Mouse (Mus musculus) forebrain, embryonic 13.5 days (tissue): ENCODE measurements at regions not wholly inside any gene's neighbourhood (a gene's known extent, or its start where the extent isn't known, plus 50 kb on each side); places are given as distances from the start of the nearest gene placed in this dataset.

Experiments
- ATAC-seq: fragments of 200-750 bp; cut with Nextera tagmentation; 2 replicates; pipeline ENCODE4 v1.8.0; 2017
- H3K27ac ChIP-seq: fragments of 300-500 bp; sonication (generic); 2 replicates; pipeline ENCODE4 v1.5.1; 2015; ENCODE audit warnings: inconsistent platforms, mild to moderate bottlenecking, moderate library complexity
- H3K27me3 ChIP-seq: fragments of 300-500 bp; sonication (generic); 2 replicates; pipeline ENCODE4 v1.6.1; 2015; ENCODE audit warnings: mild to moderate bottlenecking, inconsistent platforms
- H3K36me3 ChIP-seq: fragments of 300-500 bp; sonication (generic); 2 replicates; pipeline ENCODE4 v1.6.1; 2015; ENCODE audit warnings: mild to moderate bottlenecking, inconsistent platforms; ENCODE audit not compliant: poor library complexity, severe bottlenecking
- H3K4me1 ChIP-seq: fragments of 300-500 bp; sonication (generic); 2 replicates; pipeline ENCODE4 v1.6.1; 2015; ENCODE audit warnings: inconsistent platforms
- H3K4me2 ChIP-seq: fragments of 300-500 bp; sonication (generic); 2 replicates; pipeline ENCODE4 v1.6.1; 2015; ENCODE audit warnings: inconsistent platforms, mild to moderate bottlenecking, moderate library complexity
- H3K4me3 ChIP-seq: fragments of 300-500 bp; sonication (generic); 2 replicates; pipeline ENCODE4 v1.5.1; 2015; ENCODE audit warnings: mild to moderate bottlenecking, inconsistent platforms
- H3K9ac ChIP-seq: fragments of 300-500 bp; sonication (generic); 2 replicates; pipeline ENCODE4 v1.6.1; 2015; ENCODE audit warnings: mild to moderate bottlenecking, inconsistent platforms
- H3K9me3 ChIP-seq: fragments of 300-500 bp; sonication (generic); replicated peaks from 2 replicates; pipeline ENCODE4 v1.6.1; 2016; ENCODE audit warnings: inconsistent platforms
- WGBS: fragments of 180-500 bp; shearing (Covaris S2); methylation state at CpG from one replicate; pipeline ENCODE4 v1.1.7; 2015; 5-methylcytosine and 5-hydroxymethylcytosine counted together

DNA sequence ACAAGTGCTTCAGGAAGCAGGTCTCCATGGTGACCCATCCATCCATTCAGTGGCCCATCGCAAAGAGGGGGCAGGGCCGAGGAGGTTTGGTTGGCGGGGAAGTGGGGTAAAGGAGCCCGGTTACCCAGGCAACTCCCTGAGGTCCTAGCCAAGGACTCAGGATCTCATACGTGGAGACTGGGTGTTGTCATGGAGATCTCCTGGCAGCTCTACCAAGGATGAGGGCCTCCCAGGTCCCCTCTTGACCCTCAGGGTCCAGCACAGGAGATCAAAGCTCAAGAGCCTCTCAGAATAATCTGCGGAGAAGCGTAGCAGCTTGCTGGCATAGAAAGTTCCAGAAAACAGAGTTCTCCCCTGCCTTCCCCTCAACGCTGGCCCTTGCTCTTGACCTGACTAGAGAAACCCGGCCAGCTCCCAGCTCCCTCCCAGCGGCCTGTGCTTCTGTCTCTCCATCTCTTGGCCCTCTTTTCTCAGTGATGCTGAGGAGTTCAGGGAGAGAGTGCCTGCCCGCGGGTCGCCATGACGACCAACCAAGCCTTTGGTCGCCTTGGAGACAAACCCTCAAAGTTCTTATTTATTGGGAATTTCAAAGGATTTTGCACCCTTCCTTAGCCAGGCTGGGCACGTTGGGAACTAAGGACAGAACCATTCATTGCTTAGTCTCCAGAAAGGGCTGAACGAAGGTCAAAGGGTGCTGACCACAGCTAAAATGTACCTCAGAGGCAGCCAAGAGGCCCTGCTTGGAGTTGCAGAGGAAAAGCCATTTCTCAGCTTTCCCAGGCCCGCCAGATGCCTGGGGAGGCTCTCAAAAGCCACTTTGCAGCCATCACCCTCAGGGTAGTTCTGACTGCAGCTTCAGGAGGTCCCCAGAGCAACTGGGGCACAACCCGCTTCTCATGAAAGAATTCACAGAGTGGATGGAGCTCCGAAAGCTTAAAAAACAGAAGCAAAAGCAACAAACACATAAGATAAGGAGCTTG lies 60.0 kb downstream of the Ubiad1 start:
- no peak overlapping the region for H3K4me3 ChIP-seq
- no peaks in the 10 kb centered on the region for H3K36me3 ChIP-seq
- no peak overlapping the region for H3K9ac ChIP-seq
- no peaks in the 10 kb centered on the region for H3K9me3 ChIP-seq
- peaks cover 32% of the 10 kb centered on the region for H3K4me1 ChIP-seq
- H3K4me2 ChIP-seq, result peak overlapping the region; percentile 21
- H3K27me3 ChIP-seq, result no peaks in the 10 kb centered on the region
- peak; percentile 93 for ATAC-seq
- peak overlapping the region; percentile 87 for H3K27ac ChIP-seq
- WGBS, result 9% methylated on average over 20 of the region's 20 CpGs

DNA sequence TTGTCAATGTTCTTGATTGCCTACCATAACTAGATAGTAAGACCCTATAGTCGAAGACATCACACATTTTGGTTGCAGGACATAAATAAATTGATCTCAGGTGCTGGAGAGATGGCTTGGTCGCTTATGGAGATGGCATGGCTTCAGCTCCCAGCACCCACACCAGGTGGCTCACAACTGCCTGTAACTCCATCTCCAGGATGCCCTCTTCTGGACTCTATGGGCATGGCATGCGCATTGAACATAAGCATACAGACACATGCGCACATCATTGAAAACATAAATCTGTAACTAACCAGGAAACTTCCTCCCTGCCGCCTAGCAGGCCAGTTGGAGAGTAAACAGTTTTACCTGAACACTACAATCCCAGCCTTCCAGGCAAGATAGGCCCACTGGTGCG lies 64.0 kb downstream of the Ubiad1 start:
- ATAC-seq, result no peak
- no peak overlapping the region for H3K4me2 ChIP-seq
- no peaks in the 10 kb centered on the region for H3K36me3 ChIP-seq
- peaks cover 60% of the 10 kb centered on the region for H3K4me1 ChIP-seq
- H3K27ac ChIP-seq, result no peak overlapping the region
- no peak overlapping the region for H3K9ac ChIP-seq
- no peak overlapping the region for H3K4me3 ChIP-seq
- 93% methylated on average over 6 of the region's 6 CpGs for WGBS
- H3K9me3 ChIP-seq, result no peaks in the 10 kb centered on the region
- no peaks in the 10 kb centered on the region for H3K27me3 ChIP-seq

DNA sequence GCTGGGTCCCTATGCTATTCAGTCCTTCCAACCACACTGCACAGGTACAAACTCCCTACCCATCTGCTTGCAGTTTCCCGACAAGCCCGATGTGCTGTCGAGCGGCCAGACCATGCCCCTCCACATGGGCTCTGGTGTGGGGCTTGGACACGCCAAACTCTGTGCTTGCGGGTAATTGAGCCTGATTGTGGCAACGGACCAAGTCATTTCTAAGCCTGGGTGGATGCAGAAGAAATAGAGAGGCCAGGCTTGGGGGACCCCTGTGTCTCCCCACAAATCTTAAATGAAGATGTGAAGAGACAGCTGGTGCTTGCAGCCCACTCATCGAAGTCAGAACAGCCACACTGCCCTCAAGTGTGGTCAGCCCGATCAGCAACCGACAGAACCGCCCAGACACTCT lies 66.1 kb downstream of the Ubiad1 start:
- H3K36me3 ChIP-seq, result no peaks in the 10 kb centered on the region
- no peak; the same call in 1 of the 2 replicates for ATAC-seq
- H3K27me3 ChIP-seq, result no peaks in the 10 kb centered on the region
- H3K4me3 ChIP-seq, result no peak overlapping the region
- H3K9ac ChIP-seq, result no peak overlapping the region
- H3K4me2 ChIP-seq, result no peak overlapping the region
- no peaks in the 10 kb centered on the region for H3K9me3 ChIP-seq
- 73% methylated on average over 11 of the region's 11 CpGs for WGBS
- no peak overlapping the region for H3K27ac ChIP-seq
- H3K4me1 ChIP-seq, result peaks cover 42% of the 10 kb centered on the region

DNA sequence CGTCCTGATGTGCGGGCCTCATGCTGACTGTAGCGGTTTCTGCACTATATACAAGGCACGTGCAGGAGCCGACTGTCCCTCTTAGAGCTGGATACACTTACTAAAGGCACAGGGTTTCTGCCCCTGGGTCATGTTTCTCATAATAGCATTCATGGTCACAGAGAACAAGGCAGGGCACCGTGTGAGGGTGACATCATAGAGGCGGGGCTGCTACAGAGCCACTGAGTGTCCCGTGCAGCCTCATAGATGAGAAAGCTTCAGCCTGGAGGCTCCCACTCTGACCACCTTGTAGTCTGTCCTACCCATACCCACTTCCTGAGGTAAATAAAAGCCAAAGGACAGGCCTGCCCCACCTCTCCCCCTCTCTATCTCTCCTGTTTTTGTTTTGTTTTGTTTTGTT lies 67.2 kb downstream of the Ubiad1 start:
- H3K9ac ChIP-seq, result peak overlapping the region; percentile 26; the same call in 1 of the 2 replicates
- no peak overlapping the region for H3K4me3 ChIP-seq
- peaks cover 45% of the 10 kb centered on the region for H3K4me1 ChIP-seq
- ATAC-seq, result peak; percentile 51
- 36% methylated on average over 8 of the region's 8 CpGs for whole genome bisulfite sequencing
- H3K27me3 ChIP-seq, result no peaks in the 10 kb centered on the region
- H3K36me3 ChIP-seq, result no peaks in the 10 kb centered on the region
- H3K4me2 ChIP-seq, result no peak overlapping the region
- no peaks in the 10 kb centered on the region for H3K9me3 ChIP-seq
- no peak overlapping the region for H3K27ac ChIP-seq

DNA sequence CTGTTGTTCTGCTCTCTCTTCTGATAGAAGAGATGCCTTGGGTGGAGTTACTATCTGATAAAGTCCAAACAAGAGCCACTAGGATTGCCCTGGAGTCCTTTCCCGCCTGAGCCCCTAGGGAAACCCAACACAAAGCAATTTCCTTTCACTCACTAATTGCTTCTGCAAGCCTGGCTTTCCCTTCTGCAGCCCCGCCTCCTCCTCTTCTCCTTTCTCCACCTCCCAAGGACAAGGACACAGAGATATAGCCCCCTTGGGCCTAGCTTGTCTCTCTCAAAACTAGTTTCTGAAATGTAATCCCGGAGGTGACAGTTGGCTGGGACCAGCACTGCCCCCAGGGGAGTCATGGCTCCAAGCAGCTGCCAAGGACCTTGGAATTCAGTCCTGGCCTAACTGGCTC lies 68.1 kb downstream of the Ubiad1 start:
- WGBS, result 25% methylated on average over 3 of the region's 3 CpGs
- no peak for ATAC-seq
- Histone ChIP-seq H3K27ac (no peak overlapping the region), H3K9ac (no peak overlapping the region), H3K4me1 (peaks cover 48% of the 10 kb centered on the region), H3K4me2 (no peak overlapping the region), H3K9me3 (no peaks in the 10 kb centered on the region), H3K4me3 (no peak overlapping the region), H3K27me3 (no peaks in the 10 kb centered on the region), H3K36me3 (no peaks in the 10 kb centered on the region)

DNA sequence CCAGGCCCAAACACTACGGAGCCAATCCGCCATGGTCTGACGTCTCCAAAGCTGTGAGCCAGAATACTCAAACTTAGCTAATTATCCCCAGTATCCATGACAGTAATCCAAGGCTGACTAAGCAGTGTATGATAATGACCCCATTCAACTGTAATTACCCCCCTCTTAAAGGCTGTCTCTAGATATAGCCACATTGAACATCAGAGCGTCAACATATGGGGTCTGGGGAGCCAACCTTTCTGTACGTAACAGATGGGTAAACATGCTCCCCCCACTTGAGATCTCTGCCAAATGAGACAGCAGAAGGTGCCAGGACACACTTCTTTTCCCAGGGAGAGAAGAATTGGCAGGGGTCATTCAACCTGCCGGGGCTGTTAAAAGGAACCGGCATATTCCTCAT lies 73.1 kb downstream of the Ubiad1 start:
- Histone ChIP-seq H3K4me1 (peaks cover 25% of the 10 kb centered on the region), H3K9ac (no peak overlapping the region), H3K27me3 (no peaks in the 10 kb centered on the region), H3K27ac (peak overlapping the region; percentile 32; the same call in 1 of the 2 replicates), H3K9me3 (peaks cover 5% of the 10 kb centered on the region; the same call in 1 of the 2 replicates), H3K36me3 (no peaks in the 10 kb centered on the region), H3K4me2 (no peak overlapping the region), H3K4me3 (no peak overlapping the region)
- WGBS, result 52% methylated on average over 7 of the region's 7 CpGs
- peak; percentile 93 for ATAC-seq

DNA sequence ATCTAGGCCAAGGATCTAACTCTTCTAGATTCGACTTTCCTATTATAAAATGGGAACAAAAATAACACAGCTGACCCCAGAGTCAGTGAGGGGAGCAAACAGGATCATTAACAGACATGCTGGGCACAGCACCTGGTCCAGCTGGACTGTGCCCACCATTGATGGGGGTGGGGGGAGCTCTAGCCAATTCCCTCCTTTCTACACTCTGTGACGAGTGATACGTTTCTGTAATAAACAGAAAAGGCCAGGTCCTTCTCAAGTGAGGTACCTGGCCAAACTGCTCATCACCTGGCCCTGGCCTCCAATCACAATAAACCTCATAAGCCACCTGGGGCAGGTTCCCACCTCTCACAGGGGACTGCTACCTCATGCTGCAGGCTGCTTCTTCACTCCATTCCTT lies 76.9 kb downstream of the Ubiad1 start:
- H3K27ac ChIP-seq, result no peak overlapping the region
- no peak overlapping the region for H3K4me2 ChIP-seq
- no peaks in the 10 kb centered on the region for H3K36me3 ChIP-seq
- H3K4me1 ChIP-seq, result peaks cover 6% of the 10 kb centered on the region; the same call in 1 of the 2 replicates
- no peak for ATAC-seq
- H3K27me3 ChIP-seq, result no peaks in the 10 kb centered on the region
- H3K9me3 ChIP-seq, result peaks cover 5% of the 10 kb centered on the region; the same call in 1 of the 2 replicates
- H3K9ac ChIP-seq, result no peak overlapping the region
- no peak overlapping the region for H3K4me3 ChIP-seq
- WGBS, result 72% methylated on average over 3 of the region's 3 CpGs

DNA sequence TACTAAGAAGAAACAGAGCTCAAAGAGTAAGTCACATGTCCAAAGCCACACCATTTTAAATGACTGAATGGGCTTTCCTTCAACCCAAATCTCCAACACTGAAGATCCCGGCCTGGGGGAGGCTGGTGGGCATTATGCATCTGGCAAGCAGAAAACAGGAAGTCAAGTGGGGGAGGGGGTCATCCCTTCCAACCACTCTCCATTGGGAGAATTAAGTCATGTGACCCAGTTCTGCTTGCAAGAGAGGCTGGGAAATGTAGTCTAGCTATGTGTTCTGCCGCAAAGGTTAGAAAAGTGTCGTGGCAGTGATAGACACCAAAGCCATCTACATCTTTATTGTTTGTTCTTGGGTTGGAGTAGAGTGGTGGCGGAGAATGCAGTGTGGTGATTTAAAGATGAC lies 78.0 kb upstream of the Disp3 start:
- Histone ChIP-seq H3K4me3 (no peak overlapping the region), H3K36me3 (no peaks in the 10 kb centered on the region), H3K27ac (no peak overlapping the region), H3K4me1 (no peaks in the 10 kb centered on the region; the same call in 1 of the 2 replicates), H3K4me2 (no peak overlapping the region), H3K9me3 (peaks cover 5% of the 10 kb centered on the region; the same call in 1 of the 2 replicates), H3K9ac (no peak overlapping the region), H3K27me3 (no peaks in the 10 kb centered on the region)
- ATAC-seq, result no peak
- WGBS, result 62% methylated on average over 4 of the region's 4 CpGs

DNA sequence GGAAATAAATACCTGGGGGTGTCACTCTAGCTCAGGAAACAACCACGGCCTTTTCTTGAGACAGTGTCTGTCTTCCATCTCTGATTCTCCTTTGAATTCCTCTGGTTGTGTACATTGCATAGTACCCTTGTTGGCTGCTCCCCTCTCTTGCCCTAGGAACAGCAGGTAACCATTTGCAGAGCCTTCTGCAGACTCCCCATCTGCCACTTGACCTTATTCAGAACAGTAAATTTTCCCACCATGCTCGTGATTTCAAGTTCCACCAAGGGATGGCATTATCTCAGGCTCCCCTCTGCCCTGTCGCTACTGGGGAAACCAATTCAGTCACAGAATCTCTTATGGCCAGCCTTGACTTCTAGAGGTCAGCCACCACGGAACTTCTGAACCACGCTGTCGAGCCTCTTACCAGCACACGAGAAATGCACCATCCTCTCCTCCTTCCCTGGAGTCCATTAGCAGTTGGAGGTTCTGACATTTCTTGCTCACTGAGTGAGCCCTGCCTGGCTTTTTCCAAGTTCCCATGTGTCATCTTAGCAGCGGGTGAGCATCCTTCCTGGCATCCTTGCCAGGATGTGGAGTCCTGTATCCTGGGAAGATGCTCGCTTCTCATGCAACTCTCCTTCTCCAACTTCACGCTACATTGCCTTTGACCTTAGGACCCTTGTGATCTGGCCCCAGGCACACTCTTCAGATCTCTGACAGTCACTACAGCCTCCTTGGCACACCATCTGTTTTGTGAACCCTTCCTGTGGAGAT lies 75.8 kb upstream of the Disp3 start:
- WGBS, result 88% methylated on average over 10 of the region's 10 CpGs

DNA sequence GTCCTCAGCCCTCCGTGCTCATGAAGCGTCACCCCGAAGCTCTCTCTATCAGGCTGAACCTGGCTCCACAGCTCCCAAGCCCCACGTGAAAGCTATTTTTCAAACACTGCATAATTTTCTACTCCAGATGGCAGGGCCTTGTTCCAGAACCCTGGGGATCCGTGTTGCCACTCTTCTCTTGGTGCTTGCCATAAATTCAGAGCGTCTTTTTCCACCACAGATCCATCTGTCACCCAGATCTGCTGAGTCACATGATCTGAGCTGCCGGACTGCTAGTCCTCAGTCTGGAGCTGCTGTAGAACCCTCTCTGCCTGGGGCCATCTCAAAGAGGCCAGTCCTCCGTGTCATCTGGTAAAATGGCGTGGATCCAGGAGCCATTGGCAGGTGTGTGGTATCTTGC lies 73.2 kb upstream of the Disp3 start:
- Histone ChIP-seq H3K36me3 (no peaks in the 10 kb centered on the region), H3K27ac (peak overlapping the region; percentile 68), H3K9ac (no peak overlapping the region), H3K27me3 (no peaks in the 10 kb centered on the region), H3K9me3 (no peaks in the 10 kb centered on the region), H3K4me3 (no peak overlapping the region), H3K4me2 (no peak overlapping the region), H3K4me1 (peaks cover 12% of the 10 kb centered on the region)
- 66% methylated on average over 9 of the region's 9 CpGs for WGBS
- ATAC-seq, result peak; percentile 76

More for the DNA sequence above, 75.8 kb upstream of the Disp3 start:
- Histone ChIP-seq H3K36me3 (no peaks in the 10 kb centered on the region), H3K4me1 (no peaks in the 10 kb centered on the region; the same call in 1 of the 2 replicates), H3K4me3 (no peak overlapping the region), H3K9ac (no peak overlapping the region), H3K4me2 (no peak overlapping the region), H3K9me3 (no peaks in the 10 kb centered on the region), H3K27ac (no peak overlapping the region), H3K27me3 (no peaks in the 10 kb centered on the region)
- ATAC-seq, result no peak

DNA sequence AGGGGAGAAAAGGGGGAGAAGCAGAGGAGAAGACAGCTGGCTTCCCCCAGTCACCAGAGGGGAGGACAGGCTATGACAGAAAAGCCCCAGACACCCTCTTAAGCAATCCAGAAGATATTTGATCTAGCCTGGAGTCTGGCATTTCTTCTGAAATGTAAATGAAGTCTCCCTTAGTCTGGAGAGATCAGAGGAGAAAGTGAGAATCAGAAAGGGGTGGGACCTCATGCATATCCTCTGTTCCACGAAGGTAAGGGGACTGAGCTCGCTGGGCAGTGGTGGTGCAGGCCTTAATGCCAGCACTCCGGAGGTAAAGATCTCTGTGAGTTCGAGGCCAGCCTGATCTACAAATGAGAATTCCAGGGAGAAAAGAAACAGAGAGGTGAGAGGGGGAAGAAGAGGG lies 70.6 kb upstream of the Disp3 start:
- no peaks in the 10 kb centered on the region for H3K27me3 ChIP-seq
- no peak overlapping the region for H3K4me3 ChIP-seq
- no peak overlapping the region for H3K27ac ChIP-seq
- WGBS, result 45% methylated on average over 4 of the region's 4 CpGs
- no peak overlapping the region for H3K4me2 ChIP-seq
- H3K4me1 ChIP-seq, result peaks cover 12% of the 10 kb centered on the region
- no peaks in the 10 kb centered on the region for H3K36me3 ChIP-seq
- ATAC-seq, result no peak
- H3K9me3 ChIP-seq, result no peaks in the 10 kb centered on the region
- H3K9ac ChIP-seq, result no peak overlapping the region

DNA sequence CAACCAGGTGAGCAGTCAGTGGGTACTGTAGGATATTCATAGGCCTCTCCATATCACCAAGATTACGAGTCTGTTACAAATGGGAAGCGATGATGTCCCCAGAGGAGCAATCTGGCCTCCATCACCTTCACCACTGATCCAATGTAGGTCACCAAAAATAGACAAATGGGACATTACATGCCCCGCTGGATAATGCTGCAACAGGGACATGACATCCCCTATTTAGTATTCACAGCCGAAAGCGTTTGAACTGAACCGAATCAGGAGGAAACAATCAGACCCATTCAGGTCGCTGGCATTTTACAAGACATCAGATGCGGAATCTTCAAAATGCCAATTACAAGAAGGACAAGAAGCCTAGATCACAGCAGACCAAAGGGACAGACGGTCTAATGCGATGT lies 69.5 kb upstream of the Disp3 start:
- ATAC-seq, result no peak
- H3K4me1 ChIP-seq, result peaks cover 12% of the 10 kb centered on the region
- H3K4me2 ChIP-seq, result no peak overlapping the region
- no peaks in the 10 kb centered on the region for H3K27me3 ChIP-seq
- peaks cover 4% of the 10 kb centered on the region; the same call in 1 of the 2 replicates for H3K9me3 ChIP-seq
- no peaks in the 10 kb centered on the region for H3K36me3 ChIP-seq
- H3K4me3 ChIP-seq, result no peak overlapping the region
- WGBS, result 68% methylated on average over 10 of the region's 10 CpGs
- H3K27ac ChIP-seq, result 0 out of 2 replicates have a peak overlapping the region, but pooled peaks have one; percentile 36
- H3K9ac ChIP-seq, result no peak overlapping the region
